Mouse (Mus musculus): ENCODE data around the gene Phlpp2. TPM values are rescaled to one million over a fixed set of nuclear protein-coding genes. Genes with fewer than 3 reads are reported as not detected.
A peak's percentile ranks its signal among the peaks of the same experiment; 100 is the strongest.
"Not testable (repeated sequence)": the region's sequence is repeated elsewhere in the genome, so short reads cannot be mapped to it uniquely, and the experiment has no call there.

The Phlpp2 gene
- polyA plus RNA-seq, 1 experiment from 2014 or later = 6.9 TPM

DNA sequence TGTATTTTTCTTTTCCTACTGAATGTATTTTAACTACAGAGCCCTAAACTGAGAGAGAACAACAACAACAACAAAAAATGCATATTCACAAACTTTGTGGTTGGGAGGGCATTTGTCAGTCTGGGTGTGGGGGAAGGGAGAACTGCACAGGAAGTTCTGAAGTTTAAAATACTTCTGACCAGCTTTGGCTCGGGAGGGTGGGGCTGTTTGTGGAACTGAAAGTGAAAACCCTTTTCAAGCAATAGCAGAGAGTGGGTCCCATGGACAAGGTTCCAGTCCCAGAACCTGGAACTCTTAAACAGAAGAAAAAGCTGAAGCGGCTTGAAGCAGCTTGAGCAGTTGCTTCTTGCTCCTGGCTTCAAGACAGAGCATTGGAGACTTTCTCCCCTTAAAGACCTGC is 4.9 kb upstream of the Phlpp2 start:
- H3K9me3 ChIP-seq (ENCODE audit: control insufficient read depth, low read depth, low read length) = no peaks in the 10 kb centered on the region
- ATAC-seq (ENCODE audit: insufficient number of reproducible peaks, insufficient read depth, low FRiP score, low read depth) = no peak
- no peak overlapping the region for H3K27ac ChIP-seq (ENCODE audit: low read length)
- no peak overlapping the region for H3K9ac ChIP-seq (replicated peaks; ENCODE audit: low read depth, low read length)
- peaks cover 29% of the 10 kb centered on the region for H3K36me3 ChIP-seq (ENCODE audit: control insufficient read depth, insufficient read depth, low read length)
- H3K4me2 ChIP-seq (replicated peaks; ENCODE audit: low read depth, low read length) = no peak overlapping the region
- no peaks in the 10 kb centered on the region for H3K27me3 ChIP-seq (ENCODE audit: control insufficient read depth, insufficient read depth, low read length)
- H3K4me3 ChIP-seq (ENCODE audit: low read depth, low read length) = no peak overlapping the region
- 61% methylated on average over 2 of the region's 2 CpGs for WGBS
- H3K4me1 ChIP-seq (ENCODE audit: control insufficient read depth, insufficient read depth, low read length) = 0 out of 2 replicates have a peak, but pooled peaks cover 3% of the 10 kb centered on the region

- no peak for ATAC-seq (ENCODE audit: insufficient number of reproducible peaks, insufficient read depth, low FRiP score, low read depth)
- no peaks in the 10 kb centered on the region for H3K9me3 ChIP-seq (ENCODE audit: control insufficient read depth, low read depth, low read length)
- no peak overlapping the region for H3K9ac ChIP-seq (replicated peaks; ENCODE audit: low read depth, low read length)
- no peak overlapping the region for H3K4me2 ChIP-seq (replicated peaks; ENCODE audit: low read depth, low read length)
- H3K4me3 ChIP-seq (ENCODE audit: low read depth, low read length) = no peak overlapping the region
- no peaks in the 10 kb centered on the region for H3K27me3 ChIP-seq (ENCODE audit: control insufficient read depth, insufficient read depth, low read length)
- no peak overlapping the region for H3K27ac ChIP-seq (ENCODE audit: low read length)
- WGBS = 62% methylated on average over 2 of the region's 2 CpGs
- 0 out of 2 replicates have a peak, but pooled peaks cover 3% of the 10 kb centered on the region for H3K4me1 ChIP-seq (ENCODE audit: control insufficient read depth, insufficient read depth, low read length)
- peaks cover 22% of the 10 kb centered on the region for H3K36me3 ChIP-seq (ENCODE audit: control insufficient read depth, insufficient read depth, low read length)
Observed at GRCm38 (mm10) chr8:109864798-109865197, 3.5 kb upstream of the Phlpp2 start.

GRCm38 (mm10) chr8:109865536-109865935 is 2.8 kb upstream of the Phlpp2 start:
- H3K4me3 ChIP-seq (ENCODE audit: low read depth, low read length) = no peak overlapping the region
- H3K27ac ChIP-seq (ENCODE audit: low read length) = no peak overlapping the region
- H3K9me3 ChIP-seq (ENCODE audit: control insufficient read depth, low read depth, low read length) = no peaks in the 10 kb centered on the region
- peaks cover 5% of the 10 kb centered on the region; the same call in 1 of the 2 replicates for H3K4me1 ChIP-seq (ENCODE audit: control insufficient read depth, insufficient read depth, low read length)
- peaks cover 15% of the 10 kb centered on the region for H3K36me3 ChIP-seq (ENCODE audit: control insufficient read depth, insufficient read depth, low read length)
- no peak overlapping the region for H3K9ac ChIP-seq (replicated peaks; ENCODE audit: low read depth, low read length)
- WGBS = 79% methylated on average over 4 of the region's 4 CpGs
- no peak overlapping the region for H3K4me2 ChIP-seq (replicated peaks; ENCODE audit: low read depth, low read length)
- no peak for ATAC-seq (ENCODE audit: insufficient number of reproducible peaks, insufficient read depth, low FRiP score, low read depth)
- H3K27me3 ChIP-seq (ENCODE audit: control insufficient read depth, insufficient read depth, low read length) = no peaks in the 10 kb centered on the region

- Histone ChIP-seq H3K36me3 (ENCODE audit: control insufficient read depth, insufficient read depth, low read length) (peaks cover 11% of the 10 kb centered on the region), H3K9me3 (ENCODE audit: control insufficient read depth, low read depth, low read length) (no peaks in the 10 kb centered on the region), H3K4me3 (ENCODE audit: low read depth, low read length) (no peak overlapping the region), H3K27me3 (ENCODE audit: control insufficient read depth, insufficient read depth, low read length) (no peaks in the 10 kb centered on the region), H3K4me2 (replicated peaks; ENCODE audit: low read depth, low read length) (no peak overlapping the region), H3K9ac (replicated peaks; ENCODE audit: low read depth, low read length) (no peak overlapping the region), H3K27ac (ENCODE audit: low read length) (no peak overlapping the region), H3K4me1 (ENCODE audit: control insufficient read depth, insufficient read depth, low read length) (peaks cover 5% of the 10 kb centered on the region; the same call in 1 of the 2 replicates)
- WGBS = 86% methylated on average over 5 of the region's 5 CpGs
- no peak for ATAC-seq (ENCODE audit: insufficient number of reproducible peaks, insufficient read depth, low FRiP score, low read depth)
Observed at GRCm38 (mm10) chr8:109866690-109867089, 1.7 kb upstream of the Phlpp2 start.

- WGBS = under 1% methylated on average over 69 of the region's 78 CpGs
- peaks cover 6% of the 10 kb centered on the region for H3K36me3 ChIP-seq (ENCODE audit: control insufficient read depth, insufficient read depth, low read length)
- no peaks in the 10 kb centered on the region for H3K27me3 ChIP-seq (ENCODE audit: control insufficient read depth, insufficient read depth, low read length)
- peak overlapping the region; percentile 91 for H3K27ac ChIP-seq (ENCODE audit: low read length)
- peak overlapping the region; percentile 73 for H3K4me2 ChIP-seq (replicated peaks; ENCODE audit: low read depth, low read length)
- H3K4me3 ChIP-seq (ENCODE audit: low read depth, low read length) = peak overlapping the region; percentile 95
- peak overlapping the region; percentile 75 for H3K9ac ChIP-seq (replicated peaks; ENCODE audit: low read depth, low read length)
- peaks cover 5% of the 10 kb centered on the region; the same call in 1 of the 2 replicates for H3K4me1 ChIP-seq (ENCODE audit: control insufficient read depth, insufficient read depth, low read length)
- ATAC-seq (ENCODE audit: insufficient number of reproducible peaks, insufficient read depth, low FRiP score, low read depth) = peak; percentile 80
- no peaks in the 10 kb centered on the region for H3K9me3 ChIP-seq (ENCODE audit: control insufficient read depth, low read depth, low read length)
Observed at GRCm38 (mm10) chr8:109868680-109869361, 479 bp downstream of the Phlpp2 start.

DNA sequence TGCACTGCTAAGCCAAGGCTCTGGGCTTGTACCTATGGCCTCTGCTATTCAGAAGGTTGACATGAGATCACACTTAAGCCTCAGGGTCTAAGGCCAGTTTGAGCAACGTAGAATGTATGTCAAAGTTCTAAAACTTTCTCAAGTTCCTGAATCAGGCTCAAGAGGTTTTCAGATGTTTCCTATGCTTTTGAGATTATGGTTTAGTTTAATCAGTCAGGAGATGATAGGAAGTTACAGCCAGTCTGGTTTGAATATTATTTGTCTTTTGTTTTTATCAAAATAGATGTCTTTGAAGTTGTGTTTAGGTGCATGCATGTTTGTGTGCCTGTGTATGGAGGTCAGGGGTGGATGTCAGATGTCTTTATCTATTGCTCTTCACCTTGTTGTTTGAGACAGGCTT is 2.7 kb downstream of the Phlpp2 start:
- 81% methylated on average over 1 of the region's 1 CpGs for WGBS
- ATAC-seq (ENCODE audit: insufficient number of reproducible peaks, insufficient read depth, low FRiP score, low read depth) = no peak
- Histone ChIP-seq H3K4me3 (ENCODE audit: low read depth, low read length) (no peak overlapping the region), H3K4me1 (ENCODE audit: control insufficient read depth, insufficient read depth, low read length) (peaks cover 5% of the 10 kb centered on the region; the same call in 1 of the 2 replicates), H3K4me2 (replicated peaks; ENCODE audit: low read depth, low read length) (no peak overlapping the region), H3K36me3 (ENCODE audit: control insufficient read depth, insufficient read depth, low read length) (peaks cover 6% of the 10 kb centered on the region), H3K9me3 (ENCODE audit: control insufficient read depth, low read depth, low read length) (no peaks in the 10 kb centered on the region), H3K27me3 (ENCODE audit: control insufficient read depth, insufficient read depth, low read length) (no peaks in the 10 kb centered on the region), H3K27ac (ENCODE audit: low read length) (no peak overlapping the region), H3K9ac (replicated peaks; ENCODE audit: low read depth, low read length) (no peak overlapping the region)

GRCm38 (mm10) chr8:109873800-109874199 is 5.5 kb downstream of the Phlpp2 start:
- WGBS = 93% methylated on average over 3 of the region's 3 CpGs
- H3K36me3 ChIP-seq (ENCODE audit: control insufficient read depth, insufficient read depth, low read length) = peaks cover 18% of the 10 kb centered on the region
- not testable (repeated sequence) for H3K4me1 ChIP-seq (ENCODE audit: control insufficient read depth, insufficient read depth, low read length); H3K4me2 ChIP-seq (replicated peaks; ENCODE audit: low read depth, low read length); H3K9me3 ChIP-seq (ENCODE audit: control insufficient read depth, low read depth, low read length); H3K9ac ChIP-seq (replicated peaks; ENCODE audit: low read depth, low read length); H3K27ac ChIP-seq (ENCODE audit: low read length); H3K4me3 ChIP-seq (ENCODE audit: low read depth, low read length); H3K27me3 ChIP-seq (ENCODE audit: control insufficient read depth, insufficient read depth, low read length); ATAC-seq (ENCODE audit: insufficient number of reproducible peaks, insufficient read depth, low FRiP score, low read depth)

DNA sequence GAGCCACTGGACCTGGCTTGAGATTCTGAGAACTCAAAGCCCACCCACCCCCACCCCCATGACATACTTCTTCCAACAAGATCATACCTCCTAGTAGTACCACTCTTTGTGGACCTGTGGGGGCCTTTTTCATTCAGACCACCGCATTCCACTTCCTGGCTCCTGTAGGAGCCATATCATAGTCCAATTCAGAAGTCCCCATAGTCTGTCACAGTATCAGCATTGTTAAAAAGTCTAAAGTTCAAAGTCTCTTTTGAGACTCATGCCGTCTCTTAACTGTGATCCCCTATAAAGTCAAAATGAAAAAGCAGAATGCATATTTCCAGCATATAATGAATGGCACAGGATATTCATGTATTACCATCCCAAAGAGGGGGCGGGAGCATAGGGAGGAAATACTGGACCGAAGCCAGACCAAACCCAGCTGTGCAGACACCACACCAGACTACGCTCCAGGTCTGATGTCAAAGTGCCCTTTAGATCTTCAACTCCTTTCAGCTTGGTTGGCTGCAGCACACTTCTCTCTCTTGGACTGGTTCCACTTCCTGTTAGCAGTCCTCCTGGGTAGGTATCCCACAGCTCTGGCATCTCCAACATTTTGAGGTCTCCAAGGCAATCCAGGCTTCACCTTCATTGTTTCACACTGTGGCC is 11.8 kb downstream of the Phlpp2 start:
- Histone ChIP-seq H3K4me1 (ENCODE audit: control insufficient read depth, insufficient read depth, low read length) (no peaks in the 10 kb centered on the region), H3K36me3 (ENCODE audit: control insufficient read depth, insufficient read depth, low read length) (peaks cover 19% of the 10 kb centered on the region; the same call in 1 of the 2 replicates), H3K4me3 (ENCODE audit: low read depth, low read length) (no peak overlapping the region), H3K27me3 (ENCODE audit: control insufficient read depth, insufficient read depth, low read length) (no peaks in the 10 kb centered on the region), H3K4me2 (replicated peaks; ENCODE audit: low read depth, low read length) (no peak overlapping the region), H3K9me3 (ENCODE audit: control insufficient read depth, low read depth, low read length) (no peaks in the 10 kb centered on the region), H3K27ac (ENCODE audit: low read length) (no peak overlapping the region), H3K9ac (replicated peaks; ENCODE audit: low read depth, low read length) (no peak overlapping the region)
- no peak for ATAC-seq (ENCODE audit: insufficient number of reproducible peaks, insufficient read depth, low FRiP score, low read depth)
- 73% methylated on average over 5 of the region's 5 CpGs for WGBS
